ENCODE assay signal across 8 mouse cellular contexts in genomic region chr12:24709831-24710508, GRCm38 (mm10). TPM values are rescaled to one million over a fixed set of nuclear protein-coding genes. Genes with fewer than 3 reads are reported as not detected.
DNase-seq lines count a peak whose midpoint lies in the region; ATAC-seq lines count a peak whose summit lies in the region.

No protein-coding gene starts in this region.

- DNase-seq in ovary, postnatal 36 days (ENCODE audit: low spot score) = peak; percentile 44
- no peak for DNase-seq in ovary, postnatal 10 days (ENCODE audit: low spot score)
- DNase-seq in brain, embryonic 18.5 days (ENCODE audit: low read depth, low spot score) = peak; percentile 70
- peak; percentile 76 for DNase-seq in limb, embryonic 11.5 days (ENCODE audit: low spot score)

- no peaks in the 10 kb centered on the region for H3K9me3 ChIP-seq in forebrain, embryonic 12.5 days
- H3K9me3 ChIP-seq in hindbrain, embryonic 15.5 days = no peaks in the 10 kb centered on the region
- no peaks in the 10 kb centered on the region for H3K9me3 ChIP-seq in limb, embryonic 11.5 days (ENCODE audit: control insufficient read depth, low read length)
- H3K9me3 ChIP-seq in midbrain, embryonic 12.5 days = no peaks in the 10 kb centered on the region
- H3K9me3 ChIP-seq in stomach, embryonic 14.5 days (ENCODE audit: control insufficient read depth, low read depth, low read length) = no peaks in the 10 kb centered on the region

- no peaks in the 10 kb centered on the region for H3K27me3 ChIP-seq in forebrain, embryonic 12.5 days
- peaks cover 9% of the 10 kb centered on the region for H3K27me3 ChIP-seq in hindbrain, embryonic 15.5 days
- no peaks in the 10 kb centered on the region for H3K27me3 ChIP-seq in limb, embryonic 11.5 days (ENCODE audit: control insufficient read depth, insufficient read depth, low read length)
- H3K27me3 ChIP-seq in midbrain, embryonic 12.5 days = no peaks in the 10 kb centered on the region; the same call in 1 of the 2 replicates
- H3K27me3 ChIP-seq in stomach, embryonic 14.5 days (ENCODE audit: control insufficient read depth, insufficient read depth, low read length) = no peaks in the 10 kb centered on the region

- 0 out of 2 replicates have a peak overlapping the region, but pooled peaks have one; percentile 79 for H3K27ac ChIP-seq in forebrain, embryonic 12.5 days
- no peak overlapping the region for H3K27ac ChIP-seq in hindbrain, embryonic 15.5 days (replicated peaks)
- no peak overlapping the region; the same call in 1 of the 2 replicates for H3K27ac ChIP-seq in limb, embryonic 11.5 days (replicated peaks; ENCODE audit: low read depth, low read length)
- no peak overlapping the region for H3K27ac ChIP-seq in midbrain, embryonic 12.5 days (replicated peaks)
- H3K27ac ChIP-seq in stomach, embryonic 14.5 days (ENCODE audit: low read length) = peak overlapping the region; percentile 74; the same call in 1 of the 2 replicates

- peak overlapping the region; percentile 82 for H3K4me3 ChIP-seq in forebrain, embryonic 12.5 days (replicated peaks)
- H3K4me3 ChIP-seq in hindbrain, embryonic 15.5 days = peak overlapping the region; percentile 93; the same call in 1 of the 2 replicates
- H3K4me3 ChIP-seq in limb, embryonic 11.5 days (ENCODE audit: low read depth, low read length) = peak overlapping the region; percentile 90
- H3K4me3 ChIP-seq in midbrain, embryonic 12.5 days = peak overlapping the region; percentile 84
- H3K4me3 ChIP-seq in stomach, embryonic 14.5 days (ENCODE audit: low read depth, low read length) = peak overlapping the region; percentile 77

- WGBS in forebrain, embryonic 12.5 days = 35% methylated on average over 5 of the region's 5 CpGs
- WGBS in hindbrain, embryonic 15.5 days = 30% methylated on average over 5 of the region's 5 CpGs
- WGBS in limb, embryonic 11.5 days = 37% methylated on average over 5 of the region's 5 CpGs
- 32% methylated on average over 5 of the region's 5 CpGs for WGBS in midbrain, embryonic 12.5 days
- WGBS in stomach, embryonic 14.5 days = 32% methylated on average over 5 of the region's 5 CpGs

- peak overlapping the region; percentile 71 for H3K4me2 ChIP-seq in forebrain, embryonic 12.5 days
- peak overlapping the region; percentile 93 for H3K4me2 ChIP-seq in hindbrain, embryonic 15.5 days
- H3K4me2 ChIP-seq in limb, embryonic 11.5 days (ENCODE audit: low read depth, severe bottlenecking) = peak overlapping the region; percentile 66
- peak overlapping the region; percentile 70 for H3K4me2 ChIP-seq in midbrain, embryonic 12.5 days (replicated peaks)
- H3K4me2 ChIP-seq in stomach, embryonic 14.5 days (replicated peaks; ENCODE audit: low read depth, low read length) = peak overlapping the region; percentile 75

- peaks cover 54% of the 10 kb centered on the region for H3K4me1 ChIP-seq in forebrain, embryonic 12.5 days
- peaks cover 21% of the 10 kb centered on the region for H3K4me1 ChIP-seq in hindbrain, embryonic 15.5 days (replicated peaks)
- H3K4me1 ChIP-seq in limb, embryonic 11.5 days (ENCODE audit: control insufficient read depth, insufficient read depth, low read length) = peaks cover 12% of the 10 kb centered on the region; the same call in 1 of the 2 replicates
- peaks cover 55% of the 10 kb centered on the region for H3K4me1 ChIP-seq in midbrain, embryonic 12.5 days
- H3K4me1 ChIP-seq in stomach, embryonic 14.5 days (ENCODE audit: control insufficient read depth, insufficient read depth, low read length) = peaks cover 24% of the 10 kb centered on the region; the same call in 1 of the 2 replicates

- 0 out of 2 replicates have a peak, but pooled peaks have one; percentile 9 for ATAC-seq in forebrain, embryonic 12.5 days (ENCODE audit: low FRiP score)
- ATAC-seq in hindbrain, embryonic 15.5 days (ENCODE audit: low FRiP score, low read depth) = peak; percentile 1; the same call in 1 of the 2 replicates
- ATAC-seq in limb, embryonic 11.5 days (ENCODE audit: insufficient number of reproducible peaks, low FRiP score, low TSS enrichment, low read depth) = no peak
- no peak for ATAC-seq in midbrain, embryonic 12.5 days (ENCODE audit: low FRiP score, low read depth)
- peak; percentile 40 for ATAC-seq in stomach, embryonic 14.5 days (ENCODE audit: insufficient number of reproducible peaks, insufficient read depth, low FRiP score, low read depth)

- peak overlapping the region; percentile 89 for H3K9ac ChIP-seq in forebrain, embryonic 12.5 days
- no peak overlapping the region for H3K9ac ChIP-seq in hindbrain, embryonic 15.5 days
- peak overlapping the region; percentile 35; the same call in 1 of the 2 replicates for H3K9ac ChIP-seq in limb, embryonic 11.5 days (ENCODE audit: low read length)
- H3K9ac ChIP-seq in midbrain, embryonic 12.5 days (replicated peaks) = peak overlapping the region; percentile 85
- H3K9ac ChIP-seq in stomach, embryonic 14.5 days (replicated peaks; ENCODE audit: low read depth, low read length) = no peak overlapping the region

- peaks cover 42% of the 10 kb centered on the region for H3K36me3 ChIP-seq in forebrain, embryonic 12.5 days (replicated peaks)
- H3K36me3 ChIP-seq in hindbrain, embryonic 15.5 days = no peaks in the 10 kb centered on the region
- peaks cover 20% of the 10 kb centered on the region for H3K36me3 ChIP-seq in limb, embryonic 11.5 days (ENCODE audit: control insufficient read depth, insufficient read depth, low read length)
- peaks cover 34% of the 10 kb centered on the region for H3K36me3 ChIP-seq in midbrain, embryonic 12.5 days
- peaks cover 28% of the 10 kb centered on the region for H3K36me3 ChIP-seq in stomach, embryonic 14.5 days (ENCODE audit: control insufficient read depth, insufficient read depth, low read length)

RNA-seq across cellular contexts. Expression of gene Rrm2, which starts 1.9 kb away (rescaled TPM):
- polyA plus RNA-seq in forebrain, embryonic 12.5 days (2016; fragmentation: Nextera tagmentation; extraction: Ambion mirVana) = 525 and 536 TPM in 2 replicates
- polyA plus RNA-seq in hindbrain, embryonic 15.5 days (2015; fragmentation: Nextera tagmentation; extraction: Ambion mirVana) = 64.0 and 73.5 TPM in 2 replicates
- 439 and 485 TPM in 2 replicates for polyA plus RNA-seq in limb, embryonic 11.5 days (2014; fragmentation: Nextera tagmentation; extraction: Ambion mirVana)
- polyA plus RNA-seq in midbrain, embryonic 12.5 days (2016; fragmentation: Nextera tagmentation; extraction: Ambion mirVana) = 429 and 434 TPM in 2 replicates
- polyA plus RNA-seq in stomach, embryonic 14.5 days (2014; fragmentation: Nextera tagmentation; extraction: Ambion mirVana) = 131 and 132 TPM in 2 replicates

RNA-seq across cellular contexts. Expression of gene Cys1, which starts 28.4 kb away (rescaled TPM):
- 1.0 and 1.1 TPM in 2 replicates for polyA plus RNA-seq in forebrain, embryonic 12.5 days (2016; fragmentation: Nextera tagmentation; extraction: Ambion mirVana)
- 1.3 and 1.6 TPM in 2 replicates for polyA plus RNA-seq in hindbrain, embryonic 15.5 days (2015; fragmentation: Nextera tagmentation; extraction: Ambion mirVana)
- 0.36 and 0.91 TPM in 2 replicates for polyA plus RNA-seq in limb, embryonic 11.5 days (2014; fragmentation: Nextera tagmentation; extraction: Ambion mirVana)
- 1.1 and 1.7 TPM in 2 replicates for polyA plus RNA-seq in midbrain, embryonic 12.5 days (2016; fragmentation: Nextera tagmentation; extraction: Ambion mirVana)
- 2.6 and 3.4 TPM in 2 replicates for polyA plus RNA-seq in stomach, embryonic 14.5 days (2014; fragmentation: Nextera tagmentation; extraction: Ambion mirVana)

RNA-seq across cellular contexts. Expression of gene Klf11, which starts 58.9 kb away (rescaled TPM):
- polyA plus RNA-seq in forebrain, embryonic 12.5 days (2016; fragmentation: Nextera tagmentation; extraction: Ambion mirVana) = 15.4 and 15.5 TPM in 2 replicates
- 14.3 TPM in 2 replicates for polyA plus RNA-seq in hindbrain, embryonic 15.5 days (2015; fragmentation: Nextera tagmentation; extraction: Ambion mirVana)
- polyA plus RNA-seq in limb, embryonic 11.5 days (2014; fragmentation: Nextera tagmentation; extraction: Ambion mirVana) = 10.8 and 12.6 TPM in 2 replicates
- 19.4 and 19.7 TPM in 2 replicates for polyA plus RNA-seq in midbrain, embryonic 12.5 days (2016; fragmentation: Nextera tagmentation; extraction: Ambion mirVana)
- polyA plus RNA-seq in stomach, embryonic 14.5 days (2014; fragmentation: Nextera tagmentation; extraction: Ambion mirVana) = 14.3 and 14.7 TPM in 2 replicates

Comparison
In these comparisons a context has a peak if more than half of its experiments do, and no peak if none do; other contexts are left out.
1. ATAC-seq: peak in forebrain, embryonic 12.5 days (single experiment), hindbrain, embryonic 15.5 days (single experiment) and stomach, embryonic 14.5 days (single experiment); none in limb, embryonic 11.5 days (single experiment) and midbrain, embryonic 12.5 days (single experiment).
2. H3K27ac ChIP-seq: peak in forebrain, embryonic 12.5 days (single experiment) and stomach, embryonic 14.5 days (single experiment); none in hindbrain, embryonic 15.5 days (single experiment), limb, embryonic 11.5 days (single experiment) and midbrain, embryonic 12.5 days (single experiment).
3. H3K9ac ChIP-seq: peak in forebrain, embryonic 12.5 days (single experiment), limb, embryonic 11.5 days (single experiment) and midbrain, embryonic 12.5 days (single experiment); none in hindbrain, embryonic 15.5 days (single experiment) and stomach, embryonic 14.5 days (single experiment).
4. Peak in every context shown above with its lines, with median percentiles within 50 percentile points of each other: H3K4me2 ChIP-seq and H3K4me3 ChIP-seq.